Mouse (Mus musculus) ZHBTc4 (cell line): ENCODE measurements around the gene Nosip.
A peak's percentile ranks its signal among the peaks of the same experiment; 100 is the strongest.
"Not testable (repeated sequence)": the region's sequence is repeated elsewhere in the genome, so short reads cannot be mapped to it uniquely, and the experiment has no call there.

ENCODE experiments used
- DNase-seq: peaks from one replicate; pipeline ENCODE4 v3.0.0-alpha.2; 2011; ENCODE audit warnings: low read depth, low spot score

Nosip gene

DNA sequence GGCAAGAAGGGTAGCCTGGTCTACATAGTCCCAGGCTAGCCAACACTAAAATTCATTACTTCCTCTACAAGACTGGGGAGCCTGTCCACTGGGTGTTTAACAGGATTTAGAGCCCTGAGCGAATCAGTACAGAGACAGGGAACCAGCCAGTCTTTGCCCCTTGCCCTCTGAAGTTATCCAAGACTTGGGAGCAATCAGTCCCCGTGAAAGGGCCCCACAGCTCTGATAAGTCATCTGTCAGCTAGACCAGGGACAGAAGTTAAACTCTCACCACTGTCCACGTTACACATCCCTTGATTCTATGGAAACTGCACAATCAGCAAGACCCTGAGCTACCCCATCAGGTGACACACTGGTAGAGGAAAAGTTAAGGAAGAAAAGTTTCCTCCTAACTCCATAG lies 50.3 kb downstream of the Nosip start:
- DNase-seq, result no peak

DNA sequence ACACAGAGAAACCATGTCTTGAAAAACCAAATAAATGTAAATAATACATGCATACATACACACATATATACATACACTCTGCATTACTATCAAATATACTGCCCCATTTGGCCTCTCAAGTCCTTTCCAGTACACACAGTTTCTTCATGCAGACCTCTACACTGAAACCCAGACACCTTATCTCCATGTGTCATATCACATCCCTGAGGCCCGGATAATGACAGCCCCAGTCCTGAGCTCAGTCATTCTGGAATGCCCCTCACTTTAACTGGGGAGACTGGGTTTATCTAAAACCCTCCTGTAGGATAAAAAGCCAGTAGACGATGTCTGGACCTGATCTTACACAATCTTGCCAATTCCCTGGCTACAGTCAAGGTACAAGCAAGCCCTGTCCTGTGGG lies 51.2 kb downstream of the Nosip start:
- no peak for DNase-seq

GRCm38 (mm10) chr7:45117566-45117965 lies 55.3 kb downstream of the Nosip start:
- no peak for DNase-seq

GRCm38 (mm10) chr7:45118336-45118735 lies 56.1 kb downstream of the Nosip start:
- peak; percentile 71 for DNase-seq

DNA sequence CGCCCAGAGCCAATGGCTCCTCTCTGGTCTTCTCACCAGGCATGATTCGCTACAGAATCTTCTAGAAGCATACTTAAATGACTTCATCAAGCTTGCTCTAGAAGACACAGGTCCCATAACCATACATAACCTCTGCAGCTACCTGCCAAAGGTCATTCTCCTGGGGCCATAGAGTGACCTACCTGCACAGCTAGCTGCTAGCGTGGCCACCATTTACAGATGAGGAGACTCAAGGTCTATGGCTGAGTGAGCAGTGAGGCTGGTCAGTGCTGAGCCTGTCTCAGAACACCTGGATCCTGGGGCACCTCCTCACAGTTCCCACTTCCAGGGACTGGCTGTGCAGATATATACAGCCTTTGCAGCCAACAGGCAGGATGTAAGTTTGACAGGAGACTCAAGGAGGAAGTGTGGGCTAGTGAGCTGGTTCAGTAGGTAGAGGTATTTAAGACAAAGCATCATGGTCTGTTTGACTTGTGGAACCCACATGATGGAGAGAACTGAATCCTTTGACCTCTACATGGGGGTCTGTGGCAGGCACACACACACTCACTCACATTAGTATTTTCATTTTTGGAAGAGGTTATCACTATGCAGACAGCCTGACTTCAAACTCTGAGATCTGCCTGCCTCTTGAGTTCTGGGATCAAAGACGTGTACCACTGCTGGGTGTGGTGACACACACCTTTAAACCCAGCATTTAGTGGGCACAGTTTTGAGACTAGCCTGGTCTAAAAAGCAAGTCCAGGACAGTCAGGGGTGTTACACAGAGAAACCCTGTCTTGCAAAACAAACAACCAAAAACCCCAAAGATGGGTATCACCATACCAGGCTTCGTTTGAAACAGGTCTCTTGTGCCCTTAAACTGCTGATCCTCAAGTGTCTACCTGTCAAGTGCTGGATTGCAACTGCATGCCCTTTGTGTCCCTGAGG lies 57.8 kb downstream of the Nosip start:
- peak; percentile 34 for DNase-seq

DNA sequence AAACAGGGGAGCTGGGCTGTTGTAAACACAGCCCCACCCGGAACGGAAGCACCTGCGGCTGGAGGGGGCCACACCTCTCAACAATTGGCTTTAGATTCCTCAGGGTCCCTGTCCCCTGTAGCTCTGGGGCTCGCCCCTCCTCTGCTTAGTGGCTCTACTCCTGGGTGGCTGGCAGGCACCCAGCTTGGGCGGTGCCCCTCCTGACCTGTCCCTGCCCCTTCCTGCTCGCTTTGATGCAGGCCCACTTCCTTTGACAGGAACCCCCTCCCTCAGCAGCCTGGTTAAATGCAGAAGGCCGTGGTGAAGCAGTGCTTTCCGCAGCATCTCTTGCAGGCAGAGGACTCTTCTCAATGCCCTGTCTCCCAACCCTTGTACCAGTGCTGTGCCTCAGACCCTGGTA lies 59.2 kb downstream of the Nosip start:
- DNase-seq, result peak; percentile 76

DNA sequence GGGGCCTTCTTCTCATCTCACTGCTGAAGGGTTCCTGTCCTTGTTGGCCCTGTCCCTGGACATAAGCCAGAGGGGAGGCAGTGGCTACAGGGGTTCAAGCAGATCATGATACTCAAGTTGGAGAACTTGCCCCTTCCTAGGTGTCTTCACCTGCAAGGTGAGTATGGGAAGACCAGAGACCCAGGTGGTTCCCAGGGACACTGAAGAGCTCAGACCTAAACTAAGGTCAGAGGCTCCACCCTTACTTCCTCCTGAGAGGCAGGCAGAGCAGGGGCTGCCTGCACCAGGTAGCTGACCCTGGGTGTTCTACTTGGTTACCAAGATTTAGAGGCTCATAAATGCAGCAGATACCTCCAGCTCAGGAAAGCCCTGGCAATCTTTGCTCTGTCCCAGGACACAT lies 59.7 kb downstream of the Nosip start:
- peak; percentile 35 for DNase-seq

GRCm38 (mm10) chr7:45122561-45123185 lies 60.4 kb downstream of the Nosip start:
- DNase-seq, result no peak

DNA sequence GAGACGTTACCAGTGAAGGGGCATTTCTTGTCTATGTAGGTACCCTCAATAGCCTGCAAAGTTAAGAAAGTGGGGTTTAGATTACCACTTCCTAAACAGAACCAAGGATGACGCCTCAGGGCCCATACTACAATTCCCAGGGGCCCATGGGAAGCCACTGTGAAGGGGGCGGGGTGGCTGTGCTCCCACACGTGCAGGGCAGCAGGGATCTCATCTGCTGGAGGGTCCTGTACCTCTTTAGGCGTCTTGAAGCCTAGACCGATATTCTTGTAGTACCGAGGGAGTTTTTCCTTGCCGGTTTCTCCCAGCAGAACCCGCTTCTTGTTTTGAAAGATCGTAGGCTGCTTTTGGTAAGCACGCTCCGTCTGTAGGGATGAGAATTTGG lies 60.9 kb downstream of the Nosip start:
- peak; percentile 61 for DNase-seq

GRCm38 (mm10) chr7:45124224-45125143 lies 62.3 kb downstream of the Nosip start, which contains the start of gene Rps11:
Gene Rps11 (minus strand): TSS chr7:45124439.
- peak; percentile 100 for DNase-seq

GRCm38 (mm10) chr7:45125144-45125600 lies 62.9 kb downstream of the Nosip start:
- peak; percentile 82 for DNase-seq

- not testable (repeated sequence) for DNase-seq
Observed at GRCm38 (mm10) chr7:45125649-45126048, 63.4 kb downstream of the Nosip start.

DNA sequence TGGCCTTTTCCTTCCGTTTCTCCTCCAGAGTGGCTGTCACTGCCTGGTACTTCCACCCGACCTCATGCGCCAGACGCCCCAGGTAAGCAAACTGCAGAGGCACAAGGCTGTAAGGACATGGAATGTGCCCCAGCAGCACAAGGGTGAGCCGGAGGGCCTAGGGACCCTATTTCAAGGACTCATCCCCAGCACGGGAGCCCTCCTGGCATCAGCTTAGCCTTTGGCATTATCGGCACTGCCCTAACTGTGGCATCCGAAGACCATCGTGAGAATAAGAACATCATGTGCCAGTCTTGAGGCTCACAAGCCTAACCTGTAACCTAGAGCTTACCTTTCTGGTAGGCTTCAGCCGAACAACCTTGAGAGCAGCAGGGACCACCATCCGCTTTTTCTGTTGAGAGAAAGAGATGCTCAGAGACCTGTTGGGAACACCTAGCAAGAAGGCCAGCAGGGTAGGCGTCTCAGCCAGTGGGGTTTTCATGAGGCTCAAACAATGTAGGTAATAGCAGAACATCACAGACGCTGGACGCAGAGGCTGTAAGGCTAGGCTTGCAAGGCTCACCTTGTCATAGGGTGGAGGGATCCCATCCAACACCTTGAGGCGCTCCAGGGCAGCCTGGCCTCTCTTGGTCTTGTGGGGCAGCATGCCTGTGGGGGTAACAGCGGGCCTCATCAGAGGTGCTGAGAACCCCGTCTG lies 64.1 kb downstream of the Nosip start:
- DNase-seq, result peak; percentile 44

- peak; percentile 58 for DNase-seq
Observed at GRCm38 (mm10) chr7:45126844-45127699, 64.8 kb downstream of the Nosip start.
